Mouse (Mus musculus) cerebellum, adult (tissue): ENCODE results near the gene Zfp277.
A peak's percentile ranks its signal among the peaks of the same experiment; 100 is the strongest.

ENCODE experiments used
- ATAC-seq: cut with Nextera tagmentation; 2 replicates; pipeline ENCODE4 v1.9.2; 2017; ENCODE audit warnings: mild to moderate bottlenecking, moderate library complexity, mixed read lengths; ENCODE audit not compliant: insufficient number of reproducible peaks, low FRiP score, low TSS enrichment

Gene Zfp277

GRCm38 (mm10) chr12:40446450-40447381 lies 1.0 kb upstream of the Zfp277 start:
- peak; percentile 41 for ATAC-seq

GRCm38 (mm10) chr12:40445206-40445605 lies 496 bp downstream of the Zfp277 start:
- peak; percentile 5; the same call in 1 of the 2 replicates for ATAC-seq

- no peak for ATAC-seq
Observed at GRCm38 (mm10) chr12:40438049-40438448, 7.7 kb downstream of the Zfp277 start.

- ATAC-seq = no peak
Observed at GRCm38 (mm10) chr12:40434101-40434500, 11.6 kb downstream of the Zfp277 start.

- ATAC-seq = no peak
Observed at GRCm38 (mm10) chr12:40431075-40431474, 14.6 kb downstream of the Zfp277 start.

- no peak for ATAC-seq
Observed at GRCm38 (mm10) chr12:40429976-40430375, 15.7 kb downstream of the Zfp277 start.

GRCm38 (mm10) chr12:40427606-40428005 lies 18.1 kb downstream of the Zfp277 start:
- no peak for ATAC-seq

- ATAC-seq = no peak
Observed at GRCm38 (mm10) chr12:40424991-40425390, 20.7 kb downstream of the Zfp277 start.

- no peak for ATAC-seq
Observed at GRCm38 (mm10) chr12:40417257-40417656, 28.4 kb downstream of the Zfp277 start.

GRCm38 (mm10) chr12:40415312-40415925 lies 30.3 kb downstream of the Zfp277 start:
- no peak for ATAC-seq

GRCm38 (mm10) chr12:40414682-40415311 lies 30.9 kb downstream of the Zfp277 start:
- ATAC-seq = no peak

- no peak for ATAC-seq
Observed at GRCm38 (mm10) chr12:40399812-40400211, 45.9 kb downstream of the Zfp277 start.

- ATAC-seq = no peak
Observed at GRCm38 (mm10) chr12:40399386-40399785, 46.3 kb downstream of the Zfp277 start.

- no peak for ATAC-seq
Observed at GRCm38 (mm10) chr12:40398916-40399315, 46.8 kb downstream of the Zfp277 start.

- ATAC-seq = no peak
Observed at GRCm38 (mm10) chr12:40392869-40393268, 52.8 kb downstream of the Zfp277 start.

- no peak for ATAC-seq
Observed at GRCm38 (mm10) chr12:40391262-40391661, 54.4 kb downstream of the Zfp277 start.

- no peak for ATAC-seq
Observed at GRCm38 (mm10) chr12:40387786-40388185, 57.9 kb downstream of the Zfp277 start.

GRCm38 (mm10) chr12:40385301-40385700 lies 60.4 kb downstream of the Zfp277 start:
- no peak for ATAC-seq

GRCm38 (mm10) chr12:40383718-40384117 lies 62.0 kb downstream of the Zfp277 start:
- ATAC-seq = no peak

GRCm38 (mm10) chr12:40382539-40382938 lies 63.2 kb downstream of the Zfp277 start:
- ATAC-seq = no peak

- no peak for ATAC-seq
Observed at GRCm38 (mm10) chr12:40381824-40382223, 63.9 kb downstream of the Zfp277 start.
